Mouse (Mus musculus) c-Kit-positive CD71-positive TER-119-negative erythroid progenitor cells, embryonic 14.5 days (primary cell): ENCODE results near the gene Klf1.
"Not testable (repeated sequence)": the region's sequence is repeated elsewhere in the genome, so short reads cannot be mapped to it uniquely, and the experiment has no call there.

ENCODE experiments used
- DNase-seq: peaks from one replicate; pipeline ENCODE4 v3.0.0-alpha.2; 2013; ENCODE audit warnings: low read depth

Klf1 gene

GRCm38 (mm10) chr8:84907493-84907892 is 5.8 kb downstream of the Klf1 start:
- no peak for DNase-seq

- not testable (repeated sequence) for DNase-seq
Observed at GRCm38 (mm10) chr8:84907979-84908378, 6.3 kb downstream of the Klf1 start.

GRCm38 (mm10) chr8:84908421-84909161 is 6.9 kb downstream of the Klf1 start, which contains the start of gene Dnase2a:
Gene Dnase2a, plus strand, starts transcription at chr8:84908560.
- DNase-seq: peak; percentile 97

GRCm38 (mm10) chr8:84909162-84909767 is 7.5 kb downstream of the Klf1 start:
- DNase-seq: no peak

GRCm38 (mm10) chr8:84909949-84910348 is 8.2 kb downstream of the Klf1 start:
- DNase-seq: no peak

- no peak for DNase-seq
Observed at GRCm38 (mm10) chr8:84910551-84910950, 8.8 kb downstream of the Klf1 start.

- no peak for DNase-seq
Observed at GRCm38 (mm10) chr8:84911854-84912253, 10.1 kb downstream of the Klf1 start.

GRCm38 (mm10) chr8:84912391-84912790 is 10.7 kb downstream of the Klf1 start:
- DNase-seq: no peak

GRCm38 (mm10) chr8:84912895-84913501 is 11.3 kb downstream of the Klf1 start:
- DNase-seq: peak; percentile 83

GRCm38 (mm10) chr8:84913502-84913900 is 11.8 kb downstream of the Klf1 start:
- DNase-seq: no peak

GRCm38 (mm10) chr8:84913960-84914359 is 12.2 kb downstream of the Klf1 start:
- peak; percentile 82 for DNase-seq

GRCm38 (mm10) chr8:84915269-84915668 is 13.5 kb downstream of the Klf1 start:
- DNase-seq: no peak

GRCm38 (mm10) chr8:84917781-84918180 is 16.1 kb downstream of the Klf1 start:
- DNase-seq: no peak

GRCm38 (mm10) chr8:84918646-84919045 is 16.9 kb downstream of the Klf1 start:
- DNase-seq: no peak

- no peak for DNase-seq
Observed at GRCm38 (mm10) chr8:84921596-84921995, 19.9 kb downstream of the Klf1 start.

- no peak for DNase-seq
Observed at GRCm38 (mm10) chr8:84925557-84925956, 23.8 kb downstream of the Klf1 start.

- no peak for DNase-seq
Observed at GRCm38 (mm10) chr8:84927513-84927912, 25.8 kb downstream of the Klf1 start.

- no peak for DNase-seq
Observed at GRCm38 (mm10) chr8:84928456-84929306, 27.0 kb downstream of the Klf1 start.

GRCm38 (mm10) chr8:84930582-84930981 is 28.9 kb downstream of the Klf1 start:
- no peak for DNase-seq

GRCm38 (mm10) chr8:84933767-84934559 is 32.2 kb downstream of the Klf1 start:
- DNase-seq: no peak

- DNase-seq: no peak
Observed at GRCm38 (mm10) chr8:84934860-84935259, 33.1 kb downstream of the Klf1 start.
